Mouse (Mus musculus) ES-Bruce4 (cell line): ENCODE measurements around the gene Mipol1.

Source experiments
- CTCF ChIP-seq: IDR thresholded peaks from one replicate; pipeline ENCODE4 v1.8.1; 2011; ENCODE audit warnings: low read depth, low read length
- EP300 ChIP-seq: IDR thresholded peaks from 2 replicates; pipeline ENCODE4 v1.6.1; 2011; ENCODE audit warnings: low read depth, low read length; ENCODE audit not compliant: insufficient read depth
- POLR2A ChIP-seq: IDR thresholded peaks from one replicate; pipeline ENCODE4 v1.8.1; 2011; ENCODE audit warnings: low read length; ENCODE audit not compliant: insufficient read depth

DNA sequence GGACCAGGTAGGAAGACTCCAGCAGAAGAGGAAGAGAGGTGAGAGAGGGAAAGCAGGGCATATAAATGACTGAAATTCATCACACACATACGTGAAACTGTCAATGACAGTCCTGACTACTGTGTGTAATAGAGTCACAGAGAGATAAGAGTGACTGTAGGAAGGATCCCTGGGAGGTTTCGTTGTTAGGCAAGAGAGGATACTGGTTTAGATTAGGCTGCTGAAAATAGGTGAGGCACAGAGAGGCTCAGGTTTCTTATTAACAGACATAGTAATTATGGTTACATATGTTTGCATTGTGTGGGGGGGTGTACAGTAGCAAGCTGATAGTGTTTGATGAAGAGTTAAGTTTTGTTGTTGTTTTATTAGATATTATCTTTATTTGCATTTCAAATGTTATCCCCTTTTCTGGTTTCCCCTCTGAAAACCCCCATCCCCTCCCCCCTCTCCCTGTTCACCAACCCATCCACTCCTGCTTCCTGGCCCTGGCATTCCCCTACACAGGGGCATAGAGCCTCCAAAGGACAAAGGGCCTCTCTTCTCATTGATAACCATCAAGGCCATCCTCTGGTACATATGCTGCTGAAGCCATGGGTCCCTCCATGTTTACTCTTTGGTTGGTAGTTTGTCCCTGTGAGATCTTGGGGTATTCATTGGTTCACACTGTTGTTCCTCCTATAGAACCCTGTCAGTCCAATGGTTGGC lies 157.5 kb downstream of the Mipol1 start:
- TF ChIP-seq CTCF (no peak), EP300 (no peak), POLR2A (no peak)
